Mouse (Mus musculus): Measurements from ENCODE around the gene Dact2.
A peak's percentile ranks its signal among the peaks of the same experiment; 100 is the strongest.

Gene Dact2

DNA sequence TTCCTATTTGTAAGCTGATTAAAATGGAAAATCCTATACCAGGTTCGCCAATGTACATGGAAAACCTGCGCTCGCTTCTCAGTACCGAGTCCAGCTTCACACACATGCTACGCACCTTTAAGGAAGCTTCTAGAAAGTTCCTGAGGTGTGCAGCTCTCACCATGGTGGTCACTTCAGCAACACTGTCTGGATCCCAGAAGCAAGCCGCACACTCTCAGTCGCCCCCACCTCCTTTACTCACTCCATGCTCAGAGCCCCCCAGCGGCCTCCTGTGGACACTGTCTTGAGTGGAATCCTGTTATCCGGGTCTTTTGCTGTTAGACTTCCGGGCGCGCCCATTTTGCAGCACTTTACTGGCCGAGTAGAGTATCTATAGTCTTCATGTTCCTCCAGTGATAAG lies at the start of gene Dact2:
Gene Dact2, minus strand, starts transcription at position 244 of the 400 bp plus-strand sequence.
- DNase-seq: peak; percentile 30

DNA sequence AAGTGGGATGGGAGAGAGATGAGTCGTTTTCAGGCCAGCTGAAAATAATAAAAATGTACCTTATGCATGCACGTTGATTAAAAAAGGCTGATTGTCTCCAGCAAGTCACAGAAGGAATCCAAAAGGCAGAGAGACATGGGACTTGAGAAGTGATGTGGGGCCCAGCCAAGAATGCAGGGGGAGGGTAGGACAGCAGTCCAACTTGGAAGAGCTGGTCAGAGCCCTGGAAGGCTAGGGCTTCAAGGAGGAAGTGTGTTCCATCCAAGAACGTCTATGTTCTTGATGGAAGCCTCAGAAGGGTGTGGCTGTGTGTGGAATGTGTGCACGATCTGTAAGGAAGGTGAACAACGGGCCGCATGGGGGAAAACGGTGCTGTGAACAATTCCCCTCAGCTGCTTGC lies 48.4 kb upstream of the Dact2 start:
- DNase-seq: no peak

DNA sequence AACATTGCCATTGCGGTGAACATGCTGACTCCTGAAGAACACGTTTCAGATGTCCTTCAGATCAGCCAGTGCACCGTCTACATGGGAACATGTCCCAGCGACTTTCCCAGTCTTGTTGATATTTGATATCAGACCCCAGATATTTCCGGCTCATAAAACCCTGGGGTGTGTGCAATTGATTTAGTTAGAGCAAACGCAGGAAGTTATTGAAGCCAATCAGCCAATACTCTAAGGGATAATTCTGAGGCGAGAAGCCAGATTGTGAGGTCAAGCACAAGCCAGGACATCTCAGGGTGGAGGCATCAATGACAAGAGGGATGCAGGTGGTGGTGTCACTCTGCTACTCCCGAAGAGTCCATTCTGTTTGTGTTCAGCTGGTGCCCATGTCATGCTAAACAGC lies 46.3 kb upstream of the Dact2 start:
- no peak for DNase-seq

DNA sequence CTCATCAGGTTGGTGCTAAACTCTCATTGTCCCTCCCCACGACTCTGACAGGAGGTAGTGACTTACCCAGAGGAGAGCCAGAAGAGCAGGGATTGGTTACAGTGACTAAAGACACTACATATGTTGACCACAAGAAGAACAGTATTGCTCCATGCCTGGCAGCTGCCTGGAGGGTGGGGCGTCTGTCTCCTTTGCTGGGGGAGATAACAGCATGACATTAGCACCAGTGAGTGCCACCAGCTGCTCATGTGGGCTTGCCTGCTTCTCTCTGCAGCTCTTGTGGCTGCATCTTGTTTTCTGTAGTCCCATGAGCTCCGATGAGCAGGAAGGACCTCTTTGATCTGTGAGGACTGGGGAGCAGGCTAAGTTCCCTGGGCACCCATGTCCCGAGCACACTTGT lies 45.5 kb upstream of the Dact2 start:
- peak; percentile 19 for DNase-seq

DNA sequence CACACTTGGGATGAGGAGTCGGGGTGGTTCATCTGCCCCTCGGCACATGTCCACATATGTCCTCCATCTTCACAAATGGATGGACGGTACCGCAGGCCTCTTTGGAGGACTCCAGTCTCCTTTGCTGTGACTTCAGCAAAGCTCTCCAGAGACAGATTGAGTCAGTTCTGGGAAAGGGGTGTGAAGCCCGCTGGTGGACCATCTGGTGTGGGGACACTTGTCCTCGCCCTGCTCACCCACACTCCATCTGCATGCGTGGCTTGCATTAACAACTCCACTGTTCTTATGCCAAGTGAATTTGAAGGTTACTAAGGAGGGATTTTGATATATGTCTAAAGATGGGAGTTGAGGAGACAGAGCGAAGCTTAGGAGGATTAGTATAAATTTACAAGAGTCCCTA lies 43.8 kb upstream of the Dact2 start:
- no peak for DNase-seq

DNA sequence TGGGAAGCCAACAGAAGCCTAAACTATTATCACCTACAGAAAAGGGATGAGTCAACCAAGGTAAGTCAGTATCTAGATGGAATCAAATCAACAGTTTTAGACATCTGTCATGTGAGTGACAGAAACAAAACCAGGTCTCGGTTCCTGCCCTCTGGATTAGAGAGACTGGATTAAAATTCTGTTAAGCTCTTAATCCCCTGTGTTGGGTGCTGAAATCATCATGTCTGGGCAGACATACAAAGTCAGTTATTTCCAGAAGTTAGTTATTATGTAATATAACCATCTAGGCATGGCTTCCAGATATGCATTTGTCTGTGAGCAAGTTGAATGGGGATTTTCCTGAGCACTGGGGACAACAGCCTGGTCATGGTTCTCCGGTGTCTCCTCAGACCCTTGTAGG lies 42.2 kb upstream of the Dact2 start:
- no peak for DNase-seq

DNA sequence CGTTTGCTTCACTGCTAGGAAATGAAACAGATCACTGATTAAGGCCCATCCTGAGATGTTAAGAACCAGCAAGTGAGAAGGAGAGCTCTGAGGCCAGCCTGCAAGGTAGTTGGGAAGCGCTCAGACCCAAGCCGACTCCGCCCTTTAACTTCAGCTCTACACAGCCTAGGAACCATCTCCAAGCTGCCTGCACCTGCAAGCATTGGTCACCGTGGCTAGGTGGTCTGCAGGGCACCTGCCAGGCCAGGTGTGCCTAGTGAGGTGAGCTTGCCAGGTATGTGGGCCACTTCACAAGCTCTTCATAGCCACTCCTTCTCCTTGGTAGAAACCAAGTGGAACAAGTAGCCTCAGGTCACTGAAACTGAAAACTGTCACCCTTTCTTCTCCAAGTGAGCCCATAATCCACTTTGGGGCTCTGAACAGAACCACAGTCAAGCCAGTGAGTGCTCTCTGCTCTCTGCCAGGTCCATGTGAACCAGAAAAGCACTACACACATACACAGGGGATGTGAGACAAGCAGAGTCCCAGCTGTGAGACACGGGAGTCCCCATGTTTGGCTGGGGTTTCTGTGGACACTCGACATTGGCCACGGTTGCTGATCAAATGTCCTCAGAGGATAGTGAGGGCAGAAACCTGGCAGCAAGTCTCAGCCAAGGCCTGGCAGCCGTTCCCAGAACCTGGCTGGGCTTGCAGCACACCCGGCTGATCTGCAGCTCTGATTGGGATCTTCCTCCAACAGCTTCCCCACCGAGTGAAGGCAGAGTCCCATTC lies 40.3 kb upstream of the Dact2 start:
- DNase-seq: peak; percentile 75

DNA sequence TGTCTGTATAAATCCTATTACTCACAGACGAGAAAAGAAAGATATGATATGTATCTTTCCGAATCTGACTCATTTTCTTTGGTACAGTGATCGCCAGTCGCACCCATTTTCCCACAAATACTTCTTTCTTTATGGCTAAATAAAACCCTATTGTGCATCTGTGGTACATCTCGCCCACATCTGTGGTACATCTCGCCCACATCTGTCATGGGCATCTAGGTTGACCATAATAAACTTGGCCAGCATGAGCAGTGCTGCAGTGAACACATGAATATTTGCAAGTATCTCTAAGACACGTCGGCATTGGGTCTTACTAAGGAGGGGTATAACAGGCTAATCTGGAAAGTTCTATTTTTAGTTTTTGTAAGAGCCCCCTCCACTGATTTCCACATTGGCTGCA lies 38.5 kb upstream of the Dact2 start:
- no peak for DNase-seq

DNA sequence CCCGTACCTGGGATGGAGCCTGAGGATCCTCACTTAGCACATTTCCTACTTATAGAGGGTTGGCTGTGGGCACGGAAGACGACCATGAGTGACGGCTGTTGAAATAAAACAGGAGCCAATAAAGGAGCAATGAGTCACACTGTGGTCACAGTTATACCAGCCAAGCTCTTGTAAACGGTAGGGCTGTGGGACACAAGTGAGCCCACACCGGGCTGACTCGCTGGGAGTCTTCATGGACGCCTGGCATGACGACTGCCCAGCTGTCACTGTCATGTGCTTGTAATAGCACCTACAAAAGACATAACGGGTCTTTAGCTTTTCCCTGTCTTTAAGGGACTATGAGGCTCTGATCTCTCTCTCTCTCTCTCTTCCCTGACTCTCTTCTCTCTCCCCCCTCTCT lies 35.9 kb upstream of the Dact2 start:
- no peak for DNase-seq

DNA sequence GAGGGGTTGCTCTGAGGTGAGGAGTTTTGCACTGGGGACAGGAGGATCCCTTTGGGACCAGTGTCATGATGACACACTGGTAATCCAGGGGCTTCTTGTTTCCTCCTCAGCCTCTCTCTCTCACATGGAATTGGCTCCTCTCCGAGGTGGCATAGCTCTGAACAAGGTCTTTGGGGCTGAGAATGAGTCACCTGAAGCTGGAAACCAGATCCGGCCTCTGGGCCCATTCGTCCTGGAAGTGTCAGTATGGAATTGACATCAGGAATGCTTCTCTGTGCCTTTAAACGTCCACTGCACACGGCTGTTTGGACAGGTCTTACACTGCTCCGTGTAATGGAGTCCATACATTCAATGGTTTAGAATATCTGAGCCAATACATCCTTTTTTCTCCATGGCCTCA lies 33.0 kb upstream of the Dact2 start:
- DNase-seq: no peak

DNA sequence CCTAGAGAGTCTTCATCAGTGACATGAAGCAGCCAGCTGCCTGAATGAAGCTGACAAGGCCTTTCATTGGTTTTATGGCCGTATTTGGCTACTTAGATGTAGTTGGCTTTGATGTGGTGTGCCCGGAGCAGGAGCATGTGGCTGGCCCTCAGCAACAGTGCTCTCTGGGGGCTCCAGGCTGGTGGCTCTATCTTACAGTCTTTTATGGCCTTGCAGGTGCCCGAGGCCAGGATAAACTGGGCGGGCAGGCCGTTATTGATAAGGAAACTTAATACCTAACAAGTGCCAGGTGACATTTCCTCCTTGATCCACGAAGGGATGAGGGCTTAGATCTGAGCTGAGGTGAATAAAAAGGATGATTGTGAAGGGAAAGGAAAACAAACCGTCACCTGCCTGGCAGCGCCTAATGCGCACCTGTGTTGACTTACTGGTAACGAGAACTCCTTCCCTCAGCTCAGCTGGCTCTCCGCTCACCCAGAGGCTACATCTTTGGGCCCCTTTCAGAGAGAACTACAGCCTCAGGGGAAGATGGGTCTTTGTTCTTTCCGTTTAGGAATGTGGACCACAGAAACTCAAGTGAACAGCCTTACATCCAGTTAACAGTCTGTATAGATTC lies 30.8 kb upstream of the Dact2 start:
- DNase-seq: no peak

DNA sequence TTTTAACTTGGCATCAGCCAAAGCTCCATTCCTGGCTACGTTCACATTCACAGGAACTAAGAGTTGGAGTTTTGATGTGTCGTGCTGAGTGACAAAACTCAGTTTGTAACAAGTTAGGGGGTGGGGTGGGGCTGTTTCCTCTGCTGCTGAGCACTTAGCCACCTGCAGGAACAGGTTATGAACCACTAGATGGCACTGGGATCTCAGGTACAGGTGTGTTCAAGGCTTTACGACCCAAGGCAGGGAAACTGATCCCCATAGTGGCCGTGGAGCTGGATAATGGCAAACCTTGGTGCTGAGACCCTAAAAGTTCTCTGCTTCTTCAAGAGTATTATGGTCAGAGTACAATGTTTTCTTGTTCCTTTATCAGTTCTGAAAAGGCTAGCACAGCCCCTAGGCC lies 29.6 kb upstream of the Dact2 start:
- DNase-seq: peak; percentile 13

DNA sequence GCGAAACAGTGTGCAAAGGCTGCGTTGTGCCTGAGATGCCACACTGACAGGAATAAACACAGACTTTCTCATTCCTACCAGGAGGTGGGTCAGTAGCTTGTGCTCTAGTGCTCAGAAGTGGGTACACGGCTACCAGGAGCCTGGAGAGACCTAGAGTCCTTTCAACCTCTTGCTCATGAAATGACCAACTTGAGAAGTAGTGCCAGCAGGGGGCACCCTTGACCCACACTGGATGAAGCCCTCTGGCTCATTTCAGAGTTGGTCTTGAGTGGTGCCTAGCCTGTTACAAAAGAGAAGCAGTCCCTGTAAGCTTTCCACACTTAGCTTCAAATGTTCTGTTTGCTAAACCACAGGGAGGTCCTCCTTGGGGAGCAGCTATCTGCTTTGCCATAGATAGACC lies 28.5 kb upstream of the Dact2 start:
- DNase-seq: peak; percentile 92

DNA sequence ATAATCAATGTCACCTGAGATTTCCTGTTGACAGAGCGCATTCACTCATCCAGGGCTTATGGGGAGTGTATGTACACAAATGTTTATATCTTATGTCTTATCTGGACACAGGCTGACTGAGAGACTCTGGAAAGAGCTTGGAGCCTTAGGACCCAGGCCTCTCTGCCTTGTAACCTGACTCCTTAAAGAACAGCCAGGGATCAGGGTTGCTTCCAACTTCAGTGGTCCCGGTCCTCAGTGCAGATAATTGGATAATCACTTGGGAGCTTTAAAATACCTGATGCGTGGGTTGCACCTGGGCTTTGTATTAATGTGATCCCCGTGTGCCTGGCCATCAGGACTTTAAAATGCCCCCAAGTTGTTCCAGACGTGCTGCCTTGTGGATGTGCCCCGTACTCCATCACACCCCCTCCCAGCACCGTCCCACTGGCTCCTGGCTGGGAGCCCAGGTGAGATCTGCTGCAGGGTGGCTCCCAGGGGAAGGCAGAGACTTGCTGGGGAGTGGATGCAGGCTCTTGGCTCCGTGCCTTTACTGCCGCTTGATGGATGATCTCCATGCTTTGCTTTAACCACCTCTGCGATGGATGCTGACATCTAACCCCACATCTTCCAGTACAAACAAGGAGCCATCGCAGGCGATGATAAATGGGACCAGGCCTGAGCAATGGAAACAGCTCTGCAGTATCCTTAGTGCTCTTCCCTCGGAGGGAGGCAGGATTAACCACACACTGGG lies 26.8 kb upstream of the Dact2 start:
- DNase-seq: no peak

DNA sequence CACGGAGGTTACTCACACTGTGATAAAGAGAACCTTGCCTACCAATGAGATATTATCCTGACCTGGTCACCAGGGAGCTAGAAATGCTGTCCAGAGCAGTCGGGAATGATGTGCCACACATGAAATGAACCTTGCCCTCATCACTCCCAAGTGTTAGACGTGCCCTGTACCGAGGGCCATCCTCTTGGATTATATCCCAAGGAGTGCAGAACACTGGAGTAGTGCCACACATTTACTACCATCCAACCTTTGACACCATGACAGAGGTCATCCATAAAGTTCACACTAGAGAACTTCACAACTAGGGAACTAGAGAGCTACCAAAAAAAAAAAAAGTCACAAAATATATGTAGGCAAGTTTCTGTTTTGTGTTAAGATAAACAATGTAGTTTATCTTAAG lies 24.3 kb upstream of the Dact2 start:
- DNase-seq: no peak

DNA sequence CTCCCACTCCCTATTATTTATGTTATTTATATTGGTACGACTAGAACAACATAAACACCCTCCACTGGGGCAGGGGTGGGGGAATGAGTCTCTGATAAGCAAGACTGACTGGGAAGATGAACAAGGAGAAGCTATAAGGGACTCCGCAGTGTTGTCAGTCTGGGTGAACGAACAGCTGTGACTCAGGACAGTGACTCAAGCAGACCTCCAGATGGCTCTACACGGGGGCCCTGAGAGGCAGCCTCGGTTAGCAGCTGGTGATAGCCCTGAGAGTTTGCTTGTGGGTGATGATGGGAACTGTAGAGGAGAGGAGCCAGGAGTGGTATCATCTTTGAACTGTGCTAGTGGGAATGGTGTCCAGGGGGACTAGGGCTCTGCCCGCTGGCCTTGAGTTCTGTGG lies 23.5 kb upstream of the Dact2 start:
- DNase-seq: no peak

DNA sequence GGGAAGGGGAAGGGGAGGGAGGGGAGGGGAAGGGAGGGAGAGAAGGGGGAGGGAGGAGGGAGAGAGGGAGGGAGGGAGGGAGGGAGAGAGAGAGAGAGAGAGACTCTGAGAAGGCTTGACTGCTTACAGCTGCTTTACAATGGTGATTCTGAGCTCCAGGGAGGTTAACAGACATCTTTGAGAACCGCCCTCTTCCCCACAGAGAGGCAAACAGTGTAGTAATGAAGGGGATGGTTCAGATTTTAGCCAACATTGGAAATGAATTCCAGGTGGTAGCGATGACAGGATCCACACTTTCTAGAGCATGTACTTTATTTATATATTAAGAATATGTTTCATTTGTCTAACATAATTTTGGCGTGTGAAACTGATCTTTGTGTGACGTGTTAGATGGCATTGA lies 22.7 kb upstream of the Dact2 start:
- no peak for DNase-seq

DNA sequence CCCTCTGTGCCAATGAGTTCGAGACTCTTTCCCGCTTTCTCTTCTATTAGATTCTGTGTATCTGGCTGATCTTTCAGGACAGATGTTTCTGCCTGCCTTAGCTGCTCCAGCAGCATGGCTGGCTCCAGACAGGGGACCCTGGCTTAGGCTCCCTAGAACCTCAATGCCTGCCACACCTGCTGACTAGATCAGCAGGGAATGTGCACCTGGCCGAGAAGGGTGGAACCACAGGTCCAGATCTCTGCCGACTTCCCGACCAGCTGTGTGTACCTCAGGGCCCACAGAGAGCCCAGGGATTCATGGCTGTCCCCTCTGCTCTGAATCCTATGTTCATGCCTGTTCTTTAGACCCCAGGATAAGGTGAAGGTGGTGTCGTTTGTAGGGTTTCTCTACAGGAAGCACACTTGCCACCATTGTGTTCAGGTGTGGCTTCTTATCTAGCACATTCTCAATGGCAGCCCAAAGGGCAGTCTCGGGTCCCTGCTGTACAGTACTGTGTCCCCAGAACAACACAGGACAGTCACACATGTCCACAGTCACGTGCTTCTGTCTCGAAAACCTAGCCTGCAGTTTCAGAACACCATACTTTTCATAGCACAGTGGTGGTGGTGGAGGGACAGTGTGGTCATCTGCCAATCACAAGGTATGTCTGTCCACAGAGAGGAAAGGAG lies 22.0 kb upstream of the Dact2 start:
- DNase-seq: no peak

DNA sequence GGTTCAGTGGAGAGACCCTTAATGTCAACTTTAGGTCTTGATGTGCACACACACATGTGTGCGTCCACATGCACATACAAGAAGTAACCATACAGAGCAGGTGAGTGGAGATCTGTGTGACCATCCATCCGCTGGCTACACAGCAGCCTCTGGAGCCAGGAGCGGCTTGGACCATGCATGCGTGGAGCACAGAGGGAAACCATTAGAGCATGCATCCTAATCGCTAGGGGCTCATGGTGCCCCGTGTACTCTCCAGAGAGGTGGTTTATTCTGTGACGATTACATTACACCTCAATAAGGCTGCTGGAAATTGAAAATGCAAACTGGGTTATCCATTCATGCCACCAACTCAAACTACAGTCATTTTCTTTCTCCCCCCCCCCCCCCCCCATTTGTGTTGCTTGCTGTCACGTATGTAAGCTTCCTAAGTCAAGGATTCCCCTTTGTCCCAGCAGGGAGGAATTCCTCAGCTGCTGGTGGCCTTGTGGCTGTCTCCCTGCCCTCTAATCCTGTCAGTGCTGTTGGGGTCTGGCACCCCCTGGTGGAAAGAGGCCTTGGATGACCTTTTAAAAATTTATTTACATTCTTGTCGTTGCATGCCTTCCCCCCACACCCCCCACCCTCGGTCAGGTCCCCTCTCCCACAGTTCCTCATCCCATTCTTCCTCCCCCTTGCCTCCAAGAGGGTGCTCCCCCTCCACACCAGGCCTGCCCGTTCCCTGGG lies 17.9 kb upstream of the Dact2 start:
- DNase-seq: no peak

DNA sequence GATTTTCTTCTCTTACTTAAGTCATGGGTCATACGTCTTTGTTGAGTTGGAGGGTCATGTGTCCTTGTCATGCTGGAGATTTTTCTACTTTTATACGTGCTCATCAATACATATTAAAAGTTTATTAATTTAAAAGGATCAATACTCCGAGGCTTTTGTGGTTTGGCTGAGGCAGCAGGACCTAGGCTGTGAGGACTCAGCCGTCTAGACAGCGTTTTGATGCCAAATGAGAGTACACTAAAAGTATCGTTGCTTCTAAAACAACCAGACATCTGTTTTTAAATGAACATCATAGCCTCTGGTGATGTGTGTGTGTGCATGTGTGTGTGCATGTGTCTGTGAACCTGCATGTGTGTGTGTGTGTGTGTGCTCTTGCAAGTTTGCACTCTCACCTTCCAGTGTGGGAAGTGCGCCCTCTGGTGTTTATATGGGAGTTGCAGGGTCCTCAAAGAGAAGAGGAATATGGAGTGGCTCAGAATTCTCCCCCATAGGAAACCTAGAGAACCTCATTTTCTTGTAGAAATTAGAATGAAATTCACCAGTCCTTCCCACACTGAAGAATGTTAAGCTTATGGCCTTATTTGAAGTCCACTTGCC lies 16.6 kb upstream of the Dact2 start:
- peak; percentile 70 for DNase-seq

DNA sequence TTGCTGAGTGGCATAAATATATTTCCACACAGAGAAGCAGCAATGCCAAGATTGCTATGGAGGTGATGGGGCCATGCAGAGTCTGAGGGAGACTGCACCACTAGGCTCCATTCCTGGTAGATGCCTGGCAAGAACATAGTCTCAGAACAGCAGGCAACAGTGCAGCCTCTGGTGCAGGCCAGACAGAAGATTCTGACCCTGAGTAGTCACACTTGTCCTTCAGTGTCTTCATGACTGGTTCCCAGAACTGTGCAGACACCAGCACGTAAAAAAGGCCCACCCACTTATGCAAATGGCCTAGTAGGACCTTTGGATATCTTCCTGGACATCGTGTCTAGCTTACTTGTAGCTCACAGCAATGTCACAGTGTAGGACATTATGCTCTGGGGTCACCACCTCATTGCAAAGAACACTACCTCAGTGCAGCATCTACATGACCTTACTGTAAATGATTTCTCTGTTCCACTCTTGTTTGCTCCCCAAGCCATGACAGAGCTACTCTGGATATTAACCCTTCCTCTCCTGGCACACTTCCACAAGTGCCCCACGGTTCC lies 9.9 kb upstream of the Dact2 start:
- DNase-seq: no peak

DNA sequence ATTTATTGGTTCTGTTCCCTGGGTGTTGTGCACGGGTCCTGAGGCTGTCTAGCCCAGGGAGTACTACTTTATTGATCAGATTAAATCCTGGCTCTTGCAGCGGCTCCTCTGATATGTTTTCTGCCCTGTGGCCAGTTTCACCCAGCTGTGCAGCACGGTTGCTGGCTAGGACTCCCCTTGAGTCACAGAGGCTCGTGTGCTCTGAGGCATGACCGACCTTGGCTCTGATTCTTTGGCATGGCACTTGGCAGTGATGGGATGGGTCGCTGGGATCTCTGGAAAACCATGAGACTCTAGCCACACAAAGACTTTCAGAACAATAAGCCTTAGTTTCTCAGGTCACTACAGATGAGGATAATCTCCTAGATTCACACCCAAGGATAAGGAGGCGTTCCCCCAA lies 8.7 kb upstream of the Dact2 start:
- no peak for DNase-seq

Data from lung, postnatal 36 days (tissue).